Mouse (Mus musculus): Measurements from ENCODE around the gene Batf2. TPM values are rescaled to one million over a fixed set of nuclear protein-coding genes. Genes with fewer than 3 reads are reported as not detected.
A peak's percentile ranks its signal among the peaks of the same experiment; 100 is the strongest.

Batf2 gene
- polyA plus RNA-seq, 1 experiment = 146 TPM

DNA sequence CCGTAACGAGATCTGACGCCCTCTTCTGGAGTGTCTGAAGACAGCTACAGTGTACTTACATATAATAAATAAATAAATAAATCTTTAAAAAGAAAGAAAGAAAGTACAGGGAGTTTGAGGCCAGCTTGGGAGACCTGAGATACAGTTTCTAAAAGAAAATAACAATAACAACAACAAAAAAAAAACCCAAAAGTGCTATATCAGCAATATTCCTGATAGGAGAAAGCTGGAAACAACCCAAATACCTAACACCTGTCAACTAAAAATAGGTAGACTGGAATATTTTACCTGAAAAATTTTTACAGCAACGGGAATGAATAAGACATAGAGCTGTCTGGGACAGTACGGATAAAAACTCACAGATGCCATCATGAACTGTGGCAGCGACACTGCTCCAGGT lies 38.0 kb downstream of the Batf2 start:
- Histone ChIP-seq H3K27me3 (ENCODE audit: control insufficient read depth, insufficient read depth, low read length) (no peaks in the 10 kb centered on the region), H3K4me1 (ENCODE audit: control insufficient read depth, insufficient read depth, insufficient read length, low read length) (peaks cover 3% of the 10 kb centered on the region), H3K36me3 (ENCODE audit: control insufficient read depth, insufficient read depth, low read length) (no peaks in the 10 kb centered on the region), H3K27ac (ENCODE audit: insufficient read depth, low read depth, low read length) (no peak overlapping the region), H3K4me3 (ENCODE audit: low read depth, low read length) (no peak overlapping the region)
- WGBS = 90% methylated on average over 6 of the region's 6 CpGs
- TF ChIP-seq CTCF (IDR thresholded peaks at IDR 0.05; ENCODE audit: extremely low read depth, insufficient read length, insufficient replicate concordance, low read depth, low read length) (no peak), POLR2A (IDR thresholded peaks at IDR 0.05; ENCODE audit: low read depth, low read length) (no peak)

DNA sequence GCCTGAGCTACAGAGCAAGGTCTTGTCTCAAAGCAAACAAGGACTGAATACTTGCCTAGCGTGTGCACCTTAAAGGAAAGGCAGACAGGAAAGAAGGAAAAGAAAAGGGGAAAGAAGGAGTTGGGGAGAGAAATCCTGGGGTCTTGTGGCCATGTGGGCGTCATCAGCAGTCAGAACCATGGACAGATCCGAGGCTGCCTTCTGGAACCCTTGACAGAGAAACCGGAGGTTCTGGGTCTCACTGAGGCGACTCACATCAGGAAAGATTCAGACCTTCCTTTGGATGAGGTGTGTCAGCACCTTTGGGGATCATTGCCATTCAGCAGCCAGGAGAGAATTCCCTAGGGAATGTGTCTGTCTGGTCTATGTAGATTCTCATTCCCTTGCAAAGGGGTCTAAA lies 40.8 kb downstream of the Batf2 start:
- no peak for TF ChIP-seq CTCF (IDR thresholded peaks at IDR 0.05; ENCODE audit: extremely low read depth, insufficient read length, insufficient replicate concordance, low read depth, low read length)
- TF ChIP-seq POLR2A (IDR thresholded peaks at IDR 0.05; ENCODE audit: low read depth, low read length) = no peak
- Histone ChIP-seq H3K4me1 (ENCODE audit: control insufficient read depth, insufficient read depth, insufficient read length, low read length) (peaks cover 3% of the 10 kb centered on the region), H3K27me3 (ENCODE audit: control insufficient read depth, insufficient read depth, low read length) (no peaks in the 10 kb centered on the region), H3K27ac (ENCODE audit: insufficient read depth, low read depth, low read length) (no peak overlapping the region), H3K36me3 (ENCODE audit: control insufficient read depth, insufficient read depth, low read length) (no peaks in the 10 kb centered on the region), H3K4me3 (ENCODE audit: low read depth, low read length) (no peak overlapping the region)
- 16% methylated on average over 5 of the region's 5 CpGs for WGBS

GRCm38 (mm10) chr19:6182534-6182933 lies 41.8 kb downstream of the Batf2 start:
- peaks cover 3% of the 10 kb centered on the region for H3K4me1 ChIP-seq (ENCODE audit: control insufficient read depth, insufficient read depth, insufficient read length, low read length)
- no peaks in the 10 kb centered on the region for H3K36me3 ChIP-seq (ENCODE audit: control insufficient read depth, insufficient read depth, low read length)
- no peak for TF ChIP-seq CTCF (IDR thresholded peaks at IDR 0.05; ENCODE audit: extremely low read depth, insufficient read length, insufficient replicate concordance, low read depth, low read length)
- no peak for TF ChIP-seq POLR2A (IDR thresholded peaks at IDR 0.05; ENCODE audit: low read depth, low read length)
- H3K27me3 ChIP-seq (ENCODE audit: control insufficient read depth, insufficient read depth, low read length) = no peaks in the 10 kb centered on the region
- H3K4me3 ChIP-seq (ENCODE audit: low read depth, low read length) = peak overlapping the region; percentile 18; the same call in 1 of the 2 replicates
- 5% methylated on average over 3 of the region's 3 CpGs for WGBS
- peak overlapping the region; percentile 14; the same call in 1 of the 2 replicates for H3K27ac ChIP-seq (ENCODE audit: insufficient read depth, low read depth, low read length)

- Histone ChIP-seq H3K4me3 (ENCODE audit: low read depth, low read length) (no peak within 1 kb of the TSS), H3K36me3 (ENCODE audit: control insufficient read depth, insufficient read depth, low read length) (no peaks in the 10 kb centered on the region), H3K27me3 (ENCODE audit: control insufficient read depth, insufficient read depth, low read length) (no peaks in the 10 kb centered on the region), H3K4me1 (ENCODE audit: control insufficient read depth, insufficient read depth, insufficient read length, low read length) (peaks cover 3% of the 10 kb centered on the region), H3K27ac (ENCODE audit: insufficient read depth, low read depth, low read length) (no peak within 1 kb of the TSS)
- WGBS = 90% methylated on average over 23 of the region's 23 CpGs
- TF ChIP-seq POLR2A (IDR thresholded peaks at IDR 0.05; ENCODE audit: low read depth, low read length) = no peak
- no peak for TF ChIP-seq CTCF (IDR thresholded peaks at IDR 0.05; ENCODE audit: extremely low read depth, insufficient read length, insufficient replicate concordance, low read depth, low read length)
These were observed 43.3 kb downstream of the Batf2 start, which contains the start of gene Majin for GRCm38 (mm10) chr19:6184131-6184530. TSS of gene Majin (plus strand) at chr19:6184388.

- 47% methylated on average over 2 of the region's 2 CpGs for WGBS
- Histone ChIP-seq H3K36me3 (ENCODE audit: control insufficient read depth, insufficient read depth, low read length) (no peaks in the 10 kb centered on the region), H3K4me3 (ENCODE audit: low read depth, low read length) (no peak overlapping the region), H3K4me1 (ENCODE audit: control insufficient read depth, insufficient read depth, insufficient read length, low read length) (peaks cover 9% of the 10 kb centered on the region; the same call in 1 of the 2 replicates), H3K27ac (ENCODE audit: insufficient read depth, low read depth, low read length) (no peak overlapping the region), H3K27me3 (ENCODE audit: control insufficient read depth, insufficient read depth, low read length) (no peaks in the 10 kb centered on the region)
- no peak for TF ChIP-seq POLR2A (IDR thresholded peaks at IDR 0.05; ENCODE audit: low read depth, low read length)
- no peak for TF ChIP-seq CTCF (IDR thresholded peaks at IDR 0.05; ENCODE audit: extremely low read depth, insufficient read length, insufficient replicate concordance, low read depth, low read length)
These were observed 63.5 kb downstream of the Batf2 start for GRCm38 (mm10) chr19:6204265-6204664.

DNA sequence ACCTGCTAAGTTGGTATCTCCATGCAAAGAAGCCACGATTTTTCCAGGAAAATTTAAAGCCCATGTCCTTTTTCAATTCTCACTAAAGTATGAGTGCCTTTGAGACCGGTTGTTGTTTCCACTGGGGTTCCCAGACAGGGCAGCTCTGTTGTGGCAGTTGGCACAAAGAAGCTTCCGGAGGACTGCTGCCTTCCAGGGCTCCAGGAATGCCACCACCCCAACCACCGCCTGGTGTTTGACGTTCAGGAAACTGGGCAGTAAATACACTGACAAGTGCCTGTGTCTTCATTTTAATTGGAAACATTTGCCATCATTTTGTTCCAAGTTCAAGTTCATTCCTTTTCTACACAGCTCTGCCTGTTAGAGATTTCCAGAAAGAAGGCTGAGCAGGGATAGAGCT lies 65.9 kb downstream of the Batf2 start:
- Histone ChIP-seq H3K4me3 (ENCODE audit: low read depth, low read length) (no peak overlapping the region), H3K36me3 (ENCODE audit: control insufficient read depth, insufficient read depth, low read length) (no peaks in the 10 kb centered on the region), H3K27me3 (ENCODE audit: control insufficient read depth, insufficient read depth, low read length) (no peaks in the 10 kb centered on the region), H3K27ac (ENCODE audit: insufficient read depth, low read depth, low read length) (no peak overlapping the region), H3K4me1 (ENCODE audit: control insufficient read depth, insufficient read depth, insufficient read length, low read length) (peaks cover 9% of the 10 kb centered on the region; the same call in 1 of the 2 replicates)
- no peak for TF ChIP-seq POLR2A (IDR thresholded peaks at IDR 0.05; ENCODE audit: low read depth, low read length)
- no peak for TF ChIP-seq CTCF (IDR thresholded peaks at IDR 0.05; ENCODE audit: extremely low read depth, insufficient read length, insufficient replicate concordance, low read depth, low read length)
- WGBS = 79% methylated on average over 5 of the region's 5 CpGs

- TF ChIP-seq CTCF (IDR thresholded peaks at IDR 0.05; ENCODE audit: extremely low read depth, insufficient read length, insufficient replicate concordance, low read depth, low read length) (no peak), POLR2A (IDR thresholded peaks at IDR 0.05; ENCODE audit: low read depth, low read length) (no peak)
- Histone ChIP-seq H3K36me3 (ENCODE audit: control insufficient read depth, insufficient read depth, low read length) (no peaks in the 10 kb centered on the region), H3K4me3 (ENCODE audit: low read depth, low read length) (no peak overlapping the region), H3K4me1 (ENCODE audit: control insufficient read depth, insufficient read depth, insufficient read length, low read length) (no peaks in the 10 kb centered on the region), H3K27me3 (ENCODE audit: control insufficient read depth, insufficient read depth, low read length) (no peaks in the 10 kb centered on the region), H3K27ac (ENCODE audit: insufficient read depth, low read depth, low read length) (no peak overlapping the region)
- WGBS = 59% methylated on average over 6 of the region's 6 CpGs
These were observed 75.4 kb downstream of the Batf2 start for GRCm38 (mm10) chr19:6216046-6216705.

All from small intestine, adult 2 months (tissue).